Mouse (Mus musculus): ENCODE data around the gene Mut. TPM values are rescaled to one million over a fixed set of nuclear protein-coding genes. Genes with fewer than 3 reads are reported as not detected.

Gene Mut
- polyA plus RNA-seq, 2 experiments = 12.9 to 26.9 TPM

DNA sequence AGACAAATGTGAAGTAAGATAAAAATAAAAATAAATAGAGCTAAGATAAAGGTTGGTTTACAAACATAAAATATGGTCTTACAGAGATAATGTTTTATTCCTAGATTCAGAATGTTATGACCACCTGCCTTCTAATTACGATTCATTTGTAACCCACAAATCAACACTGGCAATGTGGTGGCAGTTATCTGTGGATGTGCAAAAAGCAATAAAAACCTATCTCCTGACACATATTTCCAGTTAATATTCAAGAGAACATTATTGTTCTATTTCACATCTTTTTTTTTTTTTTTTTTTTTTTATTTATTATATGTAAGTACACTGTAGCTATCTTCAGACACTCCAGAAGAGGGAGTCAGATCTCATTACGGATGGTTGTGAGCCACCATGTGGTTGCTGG, 19.0 kb upstream of the Mut start:
- Histone ChIP-seq H3K27me3 (ENCODE audit: control insufficient read depth, insufficient read depth, low read length) (no peaks in the 10 kb centered on the region), H3K4me2 (ENCODE audit: low read depth) (no peak overlapping the region), H3K27ac (no peak overlapping the region), H3K36me3 (replicated peaks; ENCODE audit: control insufficient read depth, insufficient read depth, low read depth) (no peaks in the 10 kb centered on the region), H3K9me3 (ENCODE audit: control insufficient read depth, low read length) (no peaks in the 10 kb centered on the region), H3K9ac (replicated peaks) (no peak overlapping the region), H3K4me3 (ENCODE audit: insufficient read depth in 1 of 2, low read depth in 2 of 2, low read length in 2 of 2) (no peak overlapping the region), H3K4me1 (replicated peaks; ENCODE audit: control insufficient read depth in 2 of 2, insufficient read depth in 2 of 2, low read length in 1 of 2) (no peaks in the 10 kb centered on the region)
- DNase-seq (ENCODE audit: low read depth in 3 of 3, low spot score in 3 of 3) = no peak
- 77% methylated on average over 1 of the region's 2 CpGs for WGBS (ENCODE audit: insufficient replicate concordance)
- no peak for TF ChIP-seq EP300 (IDR thresholded peaks at IDR 0.05; ENCODE audit: low read depth)
- no peak for TF ChIP-seq CTCF (IDR thresholded peaks at IDR 0.05; ENCODE audit: low read depth)
- no peak for ATAC-seq (ENCODE audit: insufficient read depth)

DNA sequence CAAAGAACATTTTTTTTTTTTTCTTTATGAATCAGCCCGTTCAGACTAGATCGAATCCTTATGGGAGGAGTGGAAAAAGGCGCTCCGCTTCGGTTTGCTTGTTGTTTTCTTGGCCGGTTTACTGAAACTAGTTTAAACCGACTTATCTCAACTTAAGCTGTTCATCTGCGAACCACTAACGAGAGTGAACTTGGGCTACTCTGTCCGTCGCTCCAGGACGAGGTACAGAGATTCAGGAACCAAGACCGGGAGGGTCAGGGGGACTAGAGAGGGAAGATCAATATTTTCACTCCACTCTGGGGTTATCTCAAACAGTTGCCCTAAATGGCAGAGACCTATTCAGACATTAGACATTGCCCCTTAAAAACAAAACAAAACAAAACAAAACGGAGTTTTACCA, 500 bp upstream of the Mut start:
- no peak for TF ChIP-seq CTCF (IDR thresholded peaks at IDR 0.05; ENCODE audit: low read depth)
- peaks cover 10% of the 10 kb centered on the region for H3K36me3 ChIP-seq (replicated peaks; ENCODE audit: control insufficient read depth, insufficient read depth, low read depth)
- ATAC-seq (ENCODE audit: insufficient read depth) = peak; percentile 58
- no peaks in the 10 kb centered on the region for H3K27me3 ChIP-seq (ENCODE audit: control insufficient read depth, insufficient read depth, low read length)
- H3K4me3 ChIP-seq (ENCODE audit: insufficient read depth in 1 of 2, low read depth in 2 of 2, low read length in 2 of 2) = peak overlapping the region; percentile 76 to 93
- H3K4me1 ChIP-seq (replicated peaks; ENCODE audit: control insufficient read depth in 2 of 2, insufficient read depth in 2 of 2, low read length in 1 of 2) = peaks cover 3% of the 10 kb centered on the region in 2 experiments
- WGBS (ENCODE audit: insufficient replicate concordance) = under 1% methylated on average over 14 of the region's 14 CpGs
- peak overlapping the region; percentile 83 for H3K4me2 ChIP-seq (ENCODE audit: low read depth)
- peak overlapping the region; percentile 74 for H3K27ac ChIP-seq
- DNase-seq (ENCODE audit: low read depth in 3 of 3, low spot score in 3 of 3) = peak in 1 of 3 experiments; percentile 22
- H3K9me3 ChIP-seq (ENCODE audit: control insufficient read depth, low read length) = no peaks in the 10 kb centered on the region
- peak overlapping the region; percentile 91 for H3K9ac ChIP-seq (replicated peaks)

DNA sequence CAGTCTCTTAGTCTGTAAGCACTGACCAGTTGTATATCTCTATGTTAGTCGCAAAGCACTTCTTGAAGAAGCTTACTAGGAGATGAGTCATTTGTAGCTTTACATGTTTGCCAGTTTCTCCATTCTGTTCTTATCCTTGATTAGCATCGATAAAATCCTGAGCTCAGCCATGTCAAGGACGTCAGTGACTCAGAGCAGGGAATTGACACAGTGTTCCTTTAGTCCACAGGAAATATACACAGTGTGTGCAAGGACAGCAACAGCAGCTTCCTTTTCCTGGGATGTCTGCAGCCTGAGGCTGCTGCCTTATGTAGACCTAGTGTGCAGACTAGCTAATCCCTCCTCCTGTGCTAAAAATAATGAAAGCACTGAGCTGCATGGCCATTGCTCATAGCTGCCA, 14.0 kb downstream of the Mut start:
- H3K4me2 ChIP-seq (ENCODE audit: low read depth) = no peak overlapping the region
- H3K4me3 ChIP-seq (ENCODE audit: insufficient read depth in 1 of 2, low read depth in 2 of 2, low read length in 2 of 2) = no peak overlapping the region
- 64% methylated on average over 3 of the region's 3 CpGs for WGBS (ENCODE audit: insufficient replicate concordance)
- no peaks in the 10 kb centered on the region; the same call in 1 of the 2 replicates for H3K36me3 ChIP-seq (replicated peaks; ENCODE audit: control insufficient read depth, insufficient read depth, low read depth)
- no peak overlapping the region for H3K27ac ChIP-seq
- ATAC-seq (ENCODE audit: insufficient read depth) (0 out of 2 replicates have a peak, but pooled peaks have one; percentile 33), DNase-seq (ENCODE audit: low read depth in 3 of 3, low spot score in 3 of 3) (no peak)
- H3K4me1 ChIP-seq (replicated peaks; ENCODE audit: control insufficient read depth in 2 of 2, insufficient read depth in 2 of 2, low read length in 1 of 2) = no peaks in the 10 kb centered on the region
- H3K9ac ChIP-seq (replicated peaks) = no peak overlapping the region
- no peaks in the 10 kb centered on the region for H3K9me3 ChIP-seq (ENCODE audit: control insufficient read depth, low read length)
- TF ChIP-seq EP300 (IDR thresholded peaks at IDR 0.05; ENCODE audit: low read depth) (no peak), CTCF (IDR thresholded peaks at IDR 0.05; ENCODE audit: low read depth) (no peak)
- H3K27me3 ChIP-seq (ENCODE audit: control insufficient read depth, insufficient read depth, low read length) = no peaks in the 10 kb centered on the region

DNA sequence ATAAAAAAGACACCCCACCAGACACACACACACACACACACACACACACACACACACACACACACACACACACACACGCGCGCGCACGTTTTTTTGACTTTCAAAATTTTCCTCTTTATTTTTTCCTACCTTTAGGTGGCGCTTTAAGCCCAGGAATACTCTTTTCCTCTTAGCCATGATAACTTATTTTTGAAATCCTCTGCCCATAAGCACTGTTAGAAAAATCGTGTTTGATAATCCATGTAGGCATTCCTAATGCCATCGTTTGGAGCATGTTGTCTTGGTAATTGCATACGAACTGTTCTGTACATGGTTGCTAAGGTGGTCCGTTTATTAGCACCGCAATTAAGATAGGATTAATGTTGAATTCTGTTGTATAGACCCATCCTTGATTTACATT, 43.4 kb downstream of the Mut start:
- no peak for DNase-seq (ENCODE audit: low read depth in 3 of 3, low spot score in 3 of 3)
- 59% methylated on average over 11 of the region's 11 CpGs for WGBS (ENCODE audit: insufficient replicate concordance)

DNA sequence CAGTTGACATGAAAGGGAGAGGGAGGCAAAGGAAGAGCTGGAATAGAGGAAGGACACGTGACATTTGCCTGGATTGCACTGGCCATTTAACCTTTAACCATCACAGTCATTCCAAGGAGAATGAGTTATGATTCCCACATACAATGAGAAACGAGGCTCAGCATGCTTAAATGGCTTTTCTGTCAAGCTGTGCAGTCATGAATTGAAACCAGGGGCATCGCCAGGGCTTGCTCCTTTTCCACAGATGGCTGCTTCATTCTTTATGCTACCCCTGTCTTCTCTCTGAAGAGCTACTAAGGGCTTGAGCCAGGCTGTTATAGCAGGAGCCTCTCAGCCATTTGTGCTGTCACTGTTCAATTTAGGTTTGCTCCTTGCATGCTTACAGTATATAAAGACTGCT, 57.6 kb downstream of the Mut start:
- Histone ChIP-seq H3K9me3 (ENCODE audit: control insufficient read depth, low read length) (no peaks in the 10 kb centered on the region), H3K9ac (replicated peaks) (no peak overlapping the region), H3K4me2 (ENCODE audit: low read depth) (no peak overlapping the region), H3K27ac (no peak overlapping the region), H3K27me3 (ENCODE audit: control insufficient read depth, insufficient read depth, low read length) (no peaks in the 10 kb centered on the region), H3K4me1 (replicated peaks; ENCODE audit: control insufficient read depth in 2 of 2, insufficient read depth in 2 of 2, low read length in 1 of 2) (no peaks in the 10 kb centered on the region), H3K36me3 (replicated peaks; ENCODE audit: control insufficient read depth, insufficient read depth, low read depth) (no peaks in the 10 kb centered on the region), H3K4me3 (ENCODE audit: insufficient read depth in 1 of 2, low read depth in 2 of 2, low read length in 2 of 2) (no peak overlapping the region)
- TF ChIP-seq EP300 (IDR thresholded peaks at IDR 0.05; ENCODE audit: low read depth) (no peak), CTCF (IDR thresholded peaks at IDR 0.05; ENCODE audit: low read depth) (no peak)
- ATAC-seq (ENCODE audit: insufficient read depth) = no peak
- 37% methylated on average over 3 of the region's 3 CpGs for WGBS (ENCODE audit: insufficient replicate concordance)
- DNase-seq (ENCODE audit: low read depth in 3 of 3, low spot score in 3 of 3) = no peak

More for the DNA sequence above, 43.4 kb downstream of the Mut start:
- Histone ChIP-seq H3K9ac (replicated peaks) (no peak overlapping the region), H3K27me3 (ENCODE audit: control insufficient read depth, insufficient read depth, low read length) (no peaks in the 10 kb centered on the region), H3K9me3 (ENCODE audit: control insufficient read depth, low read length) (no peaks in the 10 kb centered on the region), H3K4me2 (ENCODE audit: low read depth) (no peak overlapping the region), H3K4me1 (replicated peaks; ENCODE audit: control insufficient read depth in 2 of 2, insufficient read depth in 2 of 2, low read length in 1 of 2) (no peaks in the 10 kb centered on the region), H3K4me3 (ENCODE audit: insufficient read depth in 1 of 2, low read depth in 2 of 2, low read length in 2 of 2) (no peak overlapping the region), H3K36me3 (replicated peaks; ENCODE audit: control insufficient read depth, insufficient read depth, low read depth) (no peaks in the 10 kb centered on the region), H3K27ac (no peak overlapping the region)
- ATAC-seq (ENCODE audit: insufficient read depth) = no peak
- TF ChIP-seq CTCF (IDR thresholded peaks at IDR 0.05; ENCODE audit: low read depth) (no peak), EP300 (IDR thresholded peaks at IDR 0.05; ENCODE audit: low read depth) (no peak)

Other genes with a start within 250 kb of the Mut start
- gene Esp1, start 207.6 kb upstream of the Mut start, polyA plus RNA-seq (2012; rRNA removed) = not detected in 2 replicates
- gene Esp1, start 207.6 kb upstream of the Mut start, polyA plus RNA-seq (2014; fragmentation: Nextera tagmentation; extraction: Ambion mirVana) = not detected in 2 replicates
- 0.11 and 0.22 TPM in 2 replicates for gene Crisp2, start 127.7 kb upstream of the Mut start, polyA plus RNA-seq (2012; rRNA removed)
- gene Crisp2, start 127.7 kb upstream of the Mut start, polyA plus RNA-seq (2014; fragmentation: Nextera tagmentation; extraction: Ambion mirVana) = 0.29 and 0.43 TPM in 2 replicates
- gene Rhag, start 123.6 kb upstream of the Mut start, polyA plus RNA-seq (2012; rRNA removed) = 132 and 143 TPM in 2 replicates
- gene Rhag, start 123.6 kb upstream of the Mut start, polyA plus RNA-seq (2014; fragmentation: Nextera tagmentation; extraction: Ambion mirVana) = 209 and 210 TPM in 2 replicates
- 0.28 and 0.55 TPM in 2 replicates for gene 9130008F23Rik, start 54.1 kb upstream of the Mut start, polyA plus RNA-seq (2012; rRNA removed)
- 0.08 and 0.48 TPM in 2 replicates for gene 9130008F23Rik, start 54.1 kb upstream of the Mut start, polyA plus RNA-seq (2014; fragmentation: Nextera tagmentation; extraction: Ambion mirVana)
- 0.15 TPM in 1 of 2 replicates, not detected in the other for gene Glyatl3, start 20.3 kb upstream of the Mut start, polyA plus RNA-seq (2012; rRNA removed)
- gene Glyatl3, start 20.3 kb upstream of the Mut start, polyA plus RNA-seq (2014; fragmentation: Nextera tagmentation; extraction: Ambion mirVana) = not detected in 2 replicates
- gene Cenpq, start 362 bp downstream of the Mut start, polyA plus RNA-seq (2012; rRNA removed) = 8.0 and 14.8 TPM in 2 replicates
- 27.2 and 29.1 TPM in 2 replicates for gene Cenpq, start 362 bp downstream of the Mut start, polyA plus RNA-seq (2014; fragmentation: Nextera tagmentation; extraction: Ambion mirVana)

Measured in liver, embryonic 14.5 days (tissue).